Mouse (Mus musculus) thymus, postnatal 14 days (tissue): Measurements from ENCODE around the gene Cyp46a1.

Source experiments
- DNase-seq: peaks from one replicate; pipeline ENCODE4 v3.0.0; 2021

The Cyp46a1 gene

GRCm38 (mm10) chr12:108409100-108409499 is 74.9 kb downstream of the Cyp46a1 start:
- no peak for DNase-seq

DNA sequence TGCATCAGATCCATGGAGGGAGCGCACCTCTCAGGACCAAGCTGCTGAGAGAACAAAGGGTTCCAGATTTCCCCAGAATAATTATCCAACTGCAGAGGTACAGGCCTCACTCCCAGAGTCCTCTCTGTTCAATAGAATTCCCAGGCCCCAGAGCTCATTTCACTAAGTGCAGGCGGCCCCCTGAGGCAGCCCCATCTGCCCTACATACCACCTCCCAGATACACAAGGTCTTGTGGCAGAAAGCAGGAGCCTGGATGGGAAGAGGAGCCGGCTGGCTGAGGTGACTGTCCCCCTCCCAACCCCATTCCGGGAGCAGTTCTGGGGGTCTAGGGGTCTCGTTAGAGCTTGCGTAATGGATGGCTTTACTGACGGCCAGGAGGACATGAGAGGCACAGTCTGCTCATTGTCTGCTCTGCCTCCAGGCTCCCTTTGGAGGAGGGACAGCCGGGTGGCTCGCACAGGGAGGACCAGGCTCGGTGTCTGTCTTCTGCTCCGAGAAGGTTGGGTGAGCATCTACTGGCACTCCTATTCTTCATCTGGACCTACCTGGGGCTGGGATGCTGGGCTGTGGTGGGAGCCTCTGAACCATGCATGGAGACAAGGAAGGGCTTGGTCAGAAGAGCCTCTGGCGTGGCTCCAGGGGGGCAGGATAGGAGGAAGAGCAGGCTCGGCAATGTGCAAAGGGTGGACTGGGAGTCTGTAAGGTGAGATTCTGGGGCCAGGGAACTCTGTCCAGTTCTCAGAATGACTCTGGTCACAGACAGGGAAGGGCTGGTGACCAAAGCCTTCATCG is 76.4 kb downstream of the Cyp46a1 start:
- DNase-seq: no peak
